Mouse (Mus musculus) left cerebral cortex, adult 2 months (tissue): ENCODE measurements around the gene Grb10. TPM values are rescaled to one million over a fixed set of nuclear protein-coding genes. Genes with fewer than 3 reads are reported as not detected.

Source experiments
- DNase-seq, 2 experiments: peaks; one replicate each; pipeline ENCODE4 v3.0.0; 2021 to 2022; ENCODE audit warnings: low spot score in 2 of 2, mixed read lengths in 1 of 2; ENCODE audit errors: extremely low spot score in 1 of 2
- H3K27ac ChIP-seq: fragments of 200-600 bp; 2 replicates; pipeline ENCODE4 v1.8.1; 2022
- H3K4me3 ChIP-seq: fragments of 200-600 bp; 2 replicates; pipeline ENCODE4 v1.8.1; 2022
- CTCF ChIP-seq: fragments of 200-600 bp; IDR thresholded peaks from 2 replicates; pipeline ENCODE4 v1.8.1; 2022; ENCODE audit warnings: antibody characterized with exemption, mild to moderate bottlenecking, moderate library complexity
- intact Hi-C: fragments of 180-260 bp; cut with DNase I; formaldehyde crosslinking; loops from one replicate; pipeline ENCODE4 v1.15.1; 2025
- total RNA-seq, 2 experiments: library from RNA; stranded (reverse); gene quantifications; 2 replicates each; pipeline ENCODE4 v1.2.3; 2021

Gene Grb10
- total RNA-seq, 2 experiments from 2014 or later = 30.5 to 35.1 TPM

DNA sequence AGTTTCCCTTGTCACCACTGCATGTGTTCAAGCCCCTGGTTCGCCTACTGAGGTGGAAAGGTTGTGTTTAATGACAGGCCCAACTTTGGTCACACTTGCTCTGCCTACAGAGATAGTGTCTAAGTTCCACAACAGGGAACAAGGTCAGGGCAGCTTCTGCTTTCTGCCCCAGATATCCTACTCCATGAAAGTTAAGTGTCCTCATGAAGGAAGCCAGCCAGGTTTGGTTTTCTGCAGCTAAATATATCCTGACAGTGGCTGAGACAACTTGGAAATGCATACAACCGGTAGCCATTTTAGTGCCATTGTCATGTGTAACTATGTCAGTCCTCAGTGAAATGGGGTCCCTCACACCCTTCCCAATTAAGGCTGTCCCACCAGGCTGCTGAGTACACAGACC lies 73.8 kb downstream of the Grb10 start:
- no peak for TF ChIP-seq CTCF
- intact Hi-C loops = no loop called here
- Histone ChIP-seq H3K27ac (no peak overlapping the region), H3K4me3 (no peak overlapping the region)
- no peak for DNase-seq

DNA sequence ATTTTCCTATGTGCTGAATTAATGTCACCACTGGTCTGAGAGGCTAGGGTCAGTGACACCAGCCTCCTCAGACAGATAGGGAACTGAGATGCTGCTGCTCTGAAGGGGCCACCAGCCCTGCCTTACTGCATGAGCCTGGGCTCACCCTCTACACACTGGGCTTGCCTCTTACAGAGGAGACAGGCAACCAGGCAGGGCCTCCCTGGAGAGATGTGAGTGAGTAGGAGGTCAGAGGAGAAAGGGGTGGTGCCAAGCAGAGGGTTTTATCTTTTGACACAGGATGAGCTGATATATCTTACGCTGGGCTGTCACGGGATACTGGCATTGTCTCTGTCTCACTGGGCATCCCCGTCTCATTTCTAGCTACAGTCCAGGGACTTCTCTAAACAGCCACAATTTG lies 74.9 kb downstream of the Grb10 start:
- no peak overlapping the region for H3K4me3 ChIP-seq
- DNase-seq = no peak
- no peak for TF ChIP-seq CTCF
- intact Hi-C loops = no loop called here
- no peak overlapping the region for H3K27ac ChIP-seq

DNA sequence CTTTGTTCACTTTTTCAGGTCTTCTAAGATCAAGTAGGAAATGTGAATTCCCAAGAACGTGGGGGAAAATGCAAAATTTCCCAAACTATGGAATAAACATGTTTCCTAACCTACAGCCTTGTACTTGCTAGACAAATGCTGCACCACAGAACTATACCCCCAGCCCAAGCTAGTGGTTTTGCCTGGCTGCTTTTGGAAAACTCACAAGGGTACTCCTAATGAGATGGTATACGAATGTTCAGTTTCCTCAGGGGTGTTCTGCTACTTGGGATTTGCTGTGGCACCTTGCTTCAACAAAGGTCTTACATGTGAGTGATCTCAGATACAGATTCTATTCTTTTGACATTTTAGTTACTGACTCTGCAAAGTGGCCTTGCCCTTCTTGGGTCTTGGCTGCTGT lies 75.4 kb downstream of the Grb10 start:
- TF ChIP-seq CTCF = no peak
- Histone ChIP-seq H3K27ac (no peak overlapping the region), H3K4me3 (no peak overlapping the region)
- DNase-seq = no peak
- intact Hi-C loops = no loop called here

DNA sequence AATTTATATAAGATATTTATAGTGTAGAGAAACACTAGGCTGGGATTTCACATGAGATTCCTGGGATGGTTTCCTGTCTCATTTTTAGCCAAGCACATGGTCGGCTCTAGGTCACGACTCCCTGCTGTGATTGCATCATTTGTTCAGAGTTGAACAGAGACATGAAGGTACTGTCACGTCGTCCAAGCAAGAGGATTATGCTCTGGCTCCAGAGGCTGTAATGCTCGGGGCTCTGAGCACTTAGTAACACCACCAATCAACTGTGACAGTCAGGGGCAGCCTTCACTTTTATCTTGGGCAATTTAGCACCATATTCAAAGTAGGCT lies 75.9 kb downstream of the Grb10 start:
- no peak for DNase-seq
- intact Hi-C loops = no loop called here
- H3K27ac ChIP-seq = no peak overlapping the region

DNA sequence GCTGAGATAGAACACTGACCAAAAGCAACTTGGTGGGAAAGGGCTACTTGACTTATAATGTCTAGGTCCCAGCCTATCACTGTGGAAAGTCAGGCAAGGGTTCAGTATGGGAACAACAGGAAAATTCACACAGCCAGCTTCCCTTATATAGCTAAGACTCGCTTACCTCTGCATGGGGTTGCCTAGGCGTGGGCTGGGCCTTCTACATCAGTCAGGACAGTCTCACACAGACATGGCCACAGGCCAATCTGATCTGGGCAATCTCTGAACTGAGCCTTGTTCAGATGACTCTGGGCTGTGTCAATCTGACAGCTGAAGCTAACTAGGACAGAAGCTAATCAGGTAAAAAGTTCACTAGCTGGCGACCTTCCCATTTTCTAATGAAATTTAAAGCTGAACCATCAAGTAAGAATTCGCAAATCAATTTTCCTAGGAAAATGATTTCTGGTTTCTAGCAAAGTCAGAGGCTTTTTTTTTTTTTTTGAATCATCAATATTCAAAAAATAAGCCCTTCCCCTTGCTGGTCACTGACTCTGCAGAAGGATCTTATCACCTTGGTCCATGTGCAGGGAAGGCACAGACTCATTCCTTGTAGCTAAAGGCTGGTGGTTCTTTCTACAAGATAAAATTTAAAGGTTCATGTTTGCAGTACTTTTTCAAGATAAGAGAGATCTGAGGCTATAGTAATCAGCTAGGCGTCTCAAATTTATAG lies 76.4 kb downstream of the Grb10 start:
- DNase-seq = no peak
- no peak overlapping the region for H3K27ac ChIP-seq
- H3K4me3 ChIP-seq = no peak overlapping the region
- intact Hi-C loops = no loop called here
- TF ChIP-seq CTCF = no peak

More for the DNA sequence above, 75.9 kb downstream of the Grb10 start:
- H3K4me3 ChIP-seq = no peak overlapping the region
- no peak for TF ChIP-seq CTCF

DNA sequence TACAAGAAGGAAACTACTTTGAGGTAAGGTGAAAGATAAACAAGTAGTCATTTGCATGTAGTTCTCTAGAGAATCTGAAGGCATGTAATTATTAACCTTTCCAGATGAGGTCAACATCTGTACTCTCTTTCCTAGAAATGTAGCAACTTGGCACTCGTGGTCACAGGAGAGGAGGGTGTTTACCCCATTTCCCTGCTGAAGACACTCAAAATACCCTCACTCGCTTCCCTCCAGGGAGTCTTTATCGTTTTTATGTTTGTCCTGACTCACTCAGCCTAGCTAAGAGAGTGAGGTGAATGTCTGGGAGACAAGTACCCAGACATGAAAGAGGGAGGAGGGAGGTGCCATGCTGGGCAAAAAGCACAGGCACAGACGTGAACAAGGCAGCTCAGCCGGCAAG lies 77.6 kb downstream of the Grb10 start:
- no peak for TF ChIP-seq CTCF
- intact Hi-C loops = no loop called here
- H3K4me3 ChIP-seq = no peak overlapping the region
- DNase-seq = no peak
- H3K27ac ChIP-seq = no peak overlapping the region

DNA sequence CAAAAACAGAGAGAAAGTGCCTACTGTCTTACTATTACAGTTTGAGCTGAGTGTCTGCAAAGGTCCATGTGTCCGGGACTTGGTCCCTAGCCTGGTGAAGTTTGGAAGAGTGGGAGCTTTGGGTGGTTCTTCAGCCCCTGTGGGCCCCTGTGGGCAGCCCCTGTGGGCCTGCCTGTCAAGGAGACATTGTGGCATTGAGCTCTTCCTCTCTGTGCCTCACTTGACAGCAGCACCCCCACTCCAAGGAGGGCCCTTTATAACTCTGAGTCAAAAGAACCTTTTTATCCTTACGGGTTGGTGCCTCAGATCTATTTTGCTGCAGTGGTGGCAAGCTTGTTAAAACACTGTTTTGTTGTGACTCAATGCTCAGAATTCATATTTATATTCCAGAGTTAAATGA lies 78.3 kb downstream of the Grb10 start:
- no peak overlapping the region for H3K4me3 ChIP-seq
- H3K27ac ChIP-seq = no peak overlapping the region
- intact Hi-C loops = no loop called here
- DNase-seq = no peak
- no peak for TF ChIP-seq CTCF

DNA sequence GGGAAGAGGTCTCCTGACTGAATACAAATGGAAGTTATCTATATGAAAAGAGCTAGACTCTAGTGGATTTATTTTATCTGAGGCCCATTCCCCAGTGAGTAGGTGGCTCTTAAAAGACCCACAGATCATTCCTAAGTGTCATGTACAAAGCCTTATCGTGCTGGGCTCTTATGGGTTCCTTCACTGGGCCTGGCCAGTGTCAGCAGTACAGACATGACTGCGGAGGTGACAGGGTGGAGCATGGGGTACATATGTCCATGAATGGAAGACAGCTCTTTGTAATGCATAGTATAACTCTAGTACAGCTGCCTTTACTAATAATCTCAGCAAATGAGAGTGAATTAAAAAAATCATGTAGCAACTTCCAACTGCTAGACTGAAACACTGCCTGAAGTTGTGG lies 80.0 kb downstream of the Grb10 start:
- no peak overlapping the region for H3K27ac ChIP-seq
- intact Hi-C loops = no loop called here
- DNase-seq = no peak
- TF ChIP-seq CTCF = no peak
- no peak overlapping the region for H3K4me3 ChIP-seq

DNA sequence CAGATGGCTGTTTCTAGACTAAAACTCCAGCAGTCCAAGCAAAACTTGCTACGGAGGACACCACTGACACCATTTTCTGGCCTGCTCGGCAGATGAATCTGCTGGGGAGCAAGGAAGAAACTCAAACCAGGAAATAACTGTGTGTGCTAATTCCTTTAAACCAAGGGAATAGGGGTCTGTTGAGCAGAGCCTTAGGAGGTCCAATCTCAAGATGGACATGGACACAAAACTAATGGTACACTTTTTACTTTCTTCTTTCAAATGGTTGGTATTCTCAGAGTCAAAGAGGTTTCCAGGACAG lies 80.5 kb downstream of the Grb10 start:
- Histone ChIP-seq H3K4me3 (no peak overlapping the region), H3K27ac (no peak overlapping the region)
- intact Hi-C loops = no loop called here
- DNase-seq = no peak
- no peak for TF ChIP-seq CTCF

DNA sequence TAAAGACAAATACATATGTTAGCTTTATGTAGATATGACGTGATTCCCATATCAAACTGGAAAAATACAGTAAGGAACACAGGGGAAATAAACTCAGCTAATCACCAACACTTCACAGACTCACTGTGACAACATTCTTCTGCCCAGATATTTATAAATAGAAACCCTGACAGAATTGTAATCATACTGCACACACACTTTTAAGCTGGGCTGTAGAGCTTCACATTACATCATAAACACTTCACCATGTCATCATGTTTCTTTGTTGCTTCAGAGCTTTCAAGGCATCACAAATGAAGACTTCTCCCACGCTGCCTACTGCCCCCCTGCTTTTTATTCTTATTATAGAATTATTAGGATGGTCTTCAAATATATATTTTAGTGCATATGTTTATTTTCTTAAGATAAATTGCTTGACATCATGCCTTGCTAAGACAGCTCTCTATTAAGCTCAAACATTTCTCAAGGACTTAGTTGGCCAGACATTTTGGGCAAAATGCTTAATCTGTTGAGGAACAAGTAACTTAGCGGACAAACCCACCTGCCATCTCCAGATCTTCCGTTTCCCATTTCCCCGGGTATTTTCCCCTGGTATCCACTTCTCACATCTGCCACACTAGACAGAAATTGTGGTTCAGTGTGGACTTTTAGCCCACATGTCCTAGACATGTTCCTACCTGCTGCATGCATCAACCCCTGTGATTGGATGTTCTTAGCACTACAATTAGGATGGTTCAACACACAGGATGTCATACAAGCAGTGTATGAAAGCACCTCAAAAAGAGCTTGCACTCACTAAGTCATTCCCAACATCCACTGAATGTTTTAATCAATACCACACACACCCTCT lies 81.0 kb downstream of the Grb10 start:
- no peak for TF ChIP-seq CTCF
- intact Hi-C loops = no loop called here
- Histone ChIP-seq H3K27ac (no peak overlapping the region), H3K4me3 (no peak overlapping the region)
- no peak for DNase-seq

DNA sequence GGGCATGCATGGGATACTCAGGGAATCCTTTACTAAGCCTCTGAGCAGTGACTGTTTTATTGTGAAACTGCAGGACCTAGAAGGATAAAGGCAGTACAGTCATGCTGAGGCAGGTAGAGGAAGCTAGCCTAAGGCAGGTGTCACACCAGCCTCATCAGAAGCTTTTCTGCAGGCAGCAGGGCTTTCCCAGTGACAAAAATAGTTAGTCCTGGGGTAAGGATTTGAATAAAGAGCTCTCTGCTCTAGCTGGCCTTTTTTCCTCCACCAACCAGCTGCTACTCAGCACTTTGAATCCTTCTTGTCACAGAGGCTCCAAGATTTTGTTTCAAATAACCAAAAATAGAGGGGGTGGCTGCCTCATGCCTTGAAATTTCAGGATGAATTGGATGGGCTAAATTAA lies 82.7 kb downstream of the Grb10 start:
- Histone ChIP-seq H3K4me3 (no peak overlapping the region), H3K27ac (no peak overlapping the region)
- no peak for DNase-seq
- TF ChIP-seq CTCF = no peak
- intact Hi-C loops = no loop called here

DNA sequence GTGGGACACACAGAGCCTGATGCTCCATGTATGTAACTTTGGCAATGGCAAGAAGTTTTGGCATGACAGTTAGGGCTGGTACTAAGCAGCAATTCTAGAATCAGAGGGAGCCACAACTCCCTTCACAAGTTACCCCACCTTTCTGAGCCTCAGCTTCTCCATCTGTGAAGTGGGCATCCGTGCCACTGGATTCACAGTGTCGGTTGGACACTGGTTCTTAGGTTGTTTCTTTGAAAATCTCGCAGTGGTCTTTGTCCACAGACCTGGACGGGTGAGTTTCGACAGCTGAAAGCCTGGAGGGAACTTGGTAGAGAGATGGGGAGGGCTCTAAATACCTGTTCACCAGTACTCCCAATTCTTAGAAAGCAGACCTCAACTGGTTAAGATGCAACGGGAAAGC lies 83.9 kb downstream of the Grb10 start:
- no peak for TF ChIP-seq CTCF
- no peak overlapping the region for H3K27ac ChIP-seq
- no peak overlapping the region for H3K4me3 ChIP-seq
- no peak for DNase-seq
- intact Hi-C loops = no loop called here

DNA sequence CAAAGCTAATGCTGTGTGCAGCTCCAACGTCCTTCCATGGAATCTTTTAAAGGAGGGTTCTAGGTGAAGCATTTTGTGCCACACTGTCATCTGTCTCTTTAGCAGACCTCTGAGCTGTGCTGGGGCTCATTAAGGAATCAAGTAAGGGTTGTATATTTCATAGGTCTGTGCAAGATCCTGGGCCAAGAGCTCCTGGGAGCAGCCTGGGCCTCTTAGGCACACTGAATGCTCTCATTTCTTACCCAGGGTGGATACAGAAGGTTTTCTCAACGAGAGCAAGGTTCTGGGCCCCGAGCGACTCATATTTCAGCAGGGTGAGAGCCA lies 84.4 kb downstream of the Grb10 start:
- Histone ChIP-seq H3K4me3 (no peak overlapping the region), H3K27ac (no peak overlapping the region)
- DNase-seq = no peak
- intact Hi-C loops = no loop called here
- TF ChIP-seq CTCF = no peak
